Mouse (Mus musculus) R1 (cell line): ENCODE results near the gene Cd47.

Experiments used
- DNase-seq: peaks from one replicate; pipeline ENCODE4 v3.0.0-alpha.2; 2018; ENCODE audit warnings: low read depth, low spot score

Cd47 gene

GRCm38 (mm10) chr16:49868278-49868677 lies 67.9 kb downstream of the Cd47 start:
- DNase-seq: no peak

- DNase-seq: no peak
Observed at GRCm38 (mm10) chr16:49873918-49874317, 73.6 kb downstream of the Cd47 start.

GRCm38 (mm10) chr16:49874546-49874945 lies 74.2 kb downstream of the Cd47 start:
- no peak for DNase-seq

- DNase-seq: no peak
Observed at GRCm38 (mm10) chr16:49876291-49877030, 76.1 kb downstream of the Cd47 start.

GRCm38 (mm10) chr16:49877243-49877642 lies 76.9 kb downstream of the Cd47 start:
- DNase-seq: no peak

GRCm38 (mm10) chr16:49878051-49878450 lies 77.7 kb downstream of the Cd47 start:
- no peak for DNase-seq

- no peak for DNase-seq
Observed at GRCm38 (mm10) chr16:49886403-49887066, 86.2 kb downstream of the Cd47 start.

GRCm38 (mm10) chr16:49887290-49887689 lies 87.0 kb downstream of the Cd47 start:
- DNase-seq: no peak

GRCm38 (mm10) chr16:49887811-49888564 lies 87.7 kb downstream of the Cd47 start:
- DNase-seq: no peak

- DNase-seq: no peak
Observed at GRCm38 (mm10) chr16:49889031-49889655, 88.8 kb downstream of the Cd47 start.

GRCm38 (mm10) chr16:49892252-49892651 lies 91.9 kb downstream of the Cd47 start:
- DNase-seq: no peak

GRCm38 (mm10) chr16:49892945-49893344 lies 92.6 kb downstream of the Cd47 start:
- peak; percentile 84 for DNase-seq

- no peak for DNase-seq
Observed at GRCm38 (mm10) chr16:49894624-49895023, 94.3 kb downstream of the Cd47 start.

GRCm38 (mm10) chr16:49896132-49896531 lies 95.8 kb downstream of the Cd47 start:
- no peak for DNase-seq

- DNase-seq: no peak
Observed at GRCm38 (mm10) chr16:49901395-49901794, 101.1 kb downstream of the Cd47 start.

GRCm38 (mm10) chr16:49902083-49902482 lies 101.8 kb downstream of the Cd47 start:
- DNase-seq: no peak

GRCm38 (mm10) chr16:49904248-49904930 lies 104.1 kb downstream of the Cd47 start:
- DNase-seq: no peak

GRCm38 (mm10) chr16:49905041-49905440 lies 104.7 kb downstream of the Cd47 start:
- no peak for DNase-seq

- DNase-seq: peak; percentile 14
Observed at GRCm38 (mm10) chr16:49905601-49906001, 105.3 kb downstream of the Cd47 start.

- DNase-seq: no peak
Observed at GRCm38 (mm10) chr16:49906066-49906465, 105.7 kb downstream of the Cd47 start.

- DNase-seq: no peak
Observed at GRCm38 (mm10) chr16:49906940-49907339, 106.6 kb downstream of the Cd47 start.
